Mouse (Mus musculus) midbrain, embryonic 15.5 days (tissue): ENCODE results near the gene Lhx8. TPM values are rescaled to one million over a fixed set of nuclear protein-coding genes. Genes with fewer than 3 reads are reported as not detected.

Experiments
- ATAC-seq: fragments of 200-750 bp; cut with Nextera tagmentation; replicated peaks from 2 replicates; pipeline ENCODE4 v1.8.0; 2017; ENCODE audit warnings: moderate TSS enrichment
- H3K27ac ChIP-seq: fragments of 300-500 bp; sonication (generic); 2 replicates; pipeline ENCODE4 v1.5.1; 2015; ENCODE audit warnings: mild to moderate bottlenecking, inconsistent platforms
- H3K27me3 ChIP-seq: fragments of 300-500 bp; sonication (generic); replicated peaks from 2 replicates; pipeline ENCODE4 v1.6.1; 2015; ENCODE audit warnings: inconsistent platforms
- H3K36me3 ChIP-seq: fragments of 300-500 bp; sonication (generic); replicated peaks from 2 replicates; pipeline ENCODE4 v1.6.1; 2015; ENCODE audit warnings: inconsistent platforms
- H3K4me1 ChIP-seq: fragments of 300-500 bp; sonication (generic); 2 replicates; pipeline ENCODE4 v1.6.1; 2015; ENCODE audit warnings: inconsistent platforms
- H3K4me2 ChIP-seq: fragments of 300-500 bp; sonication (generic); 2 replicates; pipeline ENCODE4 v1.6.1; 2015; ENCODE audit warnings: inconsistent platforms, mild to moderate bottlenecking, moderate library complexity
- H3K4me3 ChIP-seq: fragments of 300-500 bp; sonication (generic); 2 replicates; pipeline ENCODE4 v1.5.1; 2015; ENCODE audit warnings: mild to moderate bottlenecking, inconsistent platforms
- H3K9ac ChIP-seq: fragments of 300-500 bp; sonication (generic); 2 replicates; pipeline ENCODE4 v1.6.1; 2015; ENCODE audit warnings: mild to moderate bottlenecking, inconsistent platforms
- H3K9me3 ChIP-seq: fragments of 300-500 bp; sonication (generic); 2 replicates; pipeline ENCODE4 v1.6.1; 2016; ENCODE audit warnings: inconsistent platforms
- WGBS: fragments of 180-500 bp; shearing (Covaris S2); methylation state at CpG from one replicate; pipeline ENCODE4 v1.1.7; 2015; ENCODE audit warnings: mixed read lengths; 5-methylcytosine and 5-hydroxymethylcytosine counted together
- polyA plus RNA-seq: library from polyadenylated mRNA; unstranded; fragments of >200 nt; fragmentation: Nextera tagmentation; extraction: Ambion mirVana; gene quantifications from 2 replicates; pipeline ENCODE4 v1.2.1, GENCODE M21; 2015

Gene Lhx8
- polyA plus RNA-seq, 1 experiment from 2014 or later = 4.4 TPM

DNA sequence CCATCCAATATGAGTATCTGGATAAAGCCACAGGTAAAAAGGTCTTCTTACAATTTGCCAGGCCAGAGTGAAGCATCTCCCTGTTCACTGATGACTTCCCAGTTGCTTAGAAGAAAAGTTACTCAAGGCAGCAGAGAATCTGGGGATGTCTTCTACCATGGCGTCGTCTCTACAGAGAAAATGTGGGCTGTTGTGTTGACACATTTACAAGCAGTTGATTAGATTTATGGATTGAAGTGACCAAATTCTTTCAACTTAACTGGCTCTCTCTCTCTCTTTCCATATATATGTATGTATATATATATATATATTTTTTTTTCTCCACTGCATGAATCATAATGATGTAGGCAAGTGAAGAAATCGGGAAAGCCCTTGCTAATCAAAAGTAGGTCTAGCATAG, 55.8 kb downstream of the Lhx8 start:
- WGBS = 94% methylated on average over 3 of the region's 3 CpGs
- Histone ChIP-seq H3K9ac (no peak overlapping the region), H3K27ac (no peak overlapping the region), H3K4me2 (no peak overlapping the region), H3K27me3 (no peaks in the 10 kb centered on the region), H3K9me3 (no peaks in the 10 kb centered on the region), H3K4me3 (no peak overlapping the region), H3K4me1 (peaks cover 3% of the 10 kb centered on the region), H3K36me3 (no peaks in the 10 kb centered on the region)
- no peak for ATAC-seq

DNA sequence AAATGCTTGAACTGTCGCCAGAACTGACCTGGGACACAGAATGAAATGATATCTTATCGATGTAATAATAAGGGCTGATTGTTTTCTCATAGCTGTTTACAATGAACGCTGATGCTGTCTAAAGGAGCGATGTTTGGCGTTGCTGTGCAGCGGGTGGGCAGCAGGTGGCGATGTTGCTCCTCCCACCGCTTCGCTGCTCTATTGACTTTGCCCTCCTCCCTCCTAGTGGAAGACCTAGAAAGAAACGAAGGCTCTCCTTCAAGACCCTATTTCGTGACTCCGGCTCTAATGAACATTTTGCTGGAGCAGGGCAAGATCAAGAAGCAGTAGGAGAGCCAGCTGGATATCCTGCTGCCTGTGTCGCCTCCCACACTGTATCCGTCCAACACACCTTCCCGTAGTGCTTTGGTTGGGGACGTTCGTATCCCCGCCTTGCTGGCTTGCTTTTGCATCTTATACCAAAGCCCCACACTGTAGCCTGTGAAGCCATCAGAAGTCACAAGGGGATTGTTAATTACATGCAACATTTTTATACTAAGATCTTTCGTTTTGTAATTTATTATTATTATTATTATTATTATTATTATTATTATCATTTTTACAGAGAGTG, 60.6 kb downstream of the Lhx8 start:
- H3K27me3 ChIP-seq = no peaks in the 10 kb centered on the region
- H3K9me3 ChIP-seq = no peaks in the 10 kb centered on the region
- peak overlapping the region; percentile 31 for H3K4me3 ChIP-seq
- H3K4me1 ChIP-seq = peaks cover 3% of the 10 kb centered on the region
- peak; percentile 89 for ATAC-seq
- H3K4me2 ChIP-seq = peak overlapping the region; percentile 61
- H3K27ac ChIP-seq = no peak overlapping the region
- no peak overlapping the region for H3K9ac ChIP-seq
- no peaks in the 10 kb centered on the region for H3K36me3 ChIP-seq
- 12% methylated on average over 19 of the region's 19 CpGs for WGBS

DNA sequence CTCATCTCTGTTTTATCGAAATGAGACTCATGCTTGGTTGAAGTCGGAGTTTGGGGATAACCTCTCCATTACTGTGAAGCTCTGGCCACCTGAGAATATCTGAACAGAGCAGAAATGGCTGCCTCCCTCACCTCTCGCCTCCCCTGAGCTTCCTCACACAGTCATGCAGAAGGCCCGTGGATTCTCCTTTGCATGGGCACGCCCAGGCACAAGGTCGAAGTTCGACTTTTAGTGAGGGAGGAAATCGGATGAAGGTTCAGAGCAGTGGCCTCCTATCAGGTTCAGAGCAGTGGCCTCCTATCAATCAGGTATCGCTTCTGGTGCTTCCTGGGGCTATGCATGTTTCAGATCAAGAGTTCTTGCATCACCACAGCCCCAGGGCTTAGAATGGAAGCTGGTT, 62.1 kb downstream of the Lhx8 start:
- H3K4me3 ChIP-seq = no peak overlapping the region
- no peak overlapping the region for H3K27ac ChIP-seq
- ATAC-seq = no peak
- H3K4me1 ChIP-seq = peaks cover 3% of the 10 kb centered on the region
- no peaks in the 10 kb centered on the region for H3K36me3 ChIP-seq
- WGBS = 85% methylated on average over 9 of the region's 9 CpGs
- H3K9ac ChIP-seq = no peak overlapping the region
- no peak overlapping the region for H3K4me2 ChIP-seq
- no peaks in the 10 kb centered on the region for H3K27me3 ChIP-seq
- H3K9me3 ChIP-seq = no peaks in the 10 kb centered on the region

DNA sequence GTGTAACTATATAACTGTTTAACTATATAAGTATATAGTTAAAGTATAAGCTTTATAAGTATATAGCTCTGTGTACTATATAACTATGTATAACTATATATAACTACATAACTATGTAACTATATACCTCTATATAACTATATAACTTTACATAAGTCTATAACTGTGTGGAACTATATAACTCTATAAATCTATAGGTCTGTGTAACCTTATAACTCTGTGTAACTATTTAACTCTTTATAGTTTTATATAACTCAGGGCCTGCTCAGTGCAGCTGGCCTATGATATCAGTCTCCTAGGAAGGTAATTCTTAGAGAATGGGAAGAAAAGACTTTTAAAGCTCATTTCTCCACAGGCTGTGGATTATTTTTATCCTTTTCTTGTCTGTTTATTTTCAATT, 73.1 kb downstream of the Lhx8 start:
- no peak for ATAC-seq
- Histone ChIP-seq H3K4me3 (no peak overlapping the region), H3K36me3 (no peaks in the 10 kb centered on the region), H3K9ac (no peak overlapping the region), H3K27me3 (no peaks in the 10 kb centered on the region), H3K9me3 (no peaks in the 10 kb centered on the region), H3K4me1 (no peaks in the 10 kb centered on the region), H3K4me2 (no peak overlapping the region), H3K27ac (no peak overlapping the region)
